Mouse (Mus musculus) hindbrain, embryonic 16.5 days (tissue): ENCODE measurements at regions not wholly inside any gene's neighbourhood (a gene's known extent, or its start where the extent isn't known, plus 50 kb on each side); places are given as distances from the start of the nearest gene placed in this dataset.

Source experiments
- ATAC-seq: fragments of 200-750 bp; cut with Nextera tagmentation; 2 replicates; pipeline ENCODE4 v1.8.0; 2017; ENCODE audit warnings: moderate TSS enrichment, moderate library complexity
- H3K27ac ChIP-seq: fragments of 300-500 bp; sonication (generic); 2 replicates; pipeline ENCODE4 v1.5.1; 2014; ENCODE audit warnings: low read depth, mild to moderate bottlenecking, control low read depth, low read length, moderate library complexity
- H3K27me3 ChIP-seq: fragments of 300-500 bp; sonication (generic); replicated peaks from 2 replicates; pipeline ENCODE4 v1.6.1; 2014; ENCODE audit warnings: low read length; ENCODE audit not compliant: control insufficient read depth, insufficient read depth
- H3K36me3 ChIP-seq: fragments of 300-500 bp; sonication (generic); 2 replicates; pipeline ENCODE4 v1.6.1; 2014; ENCODE audit warnings: mild to moderate bottlenecking, low read length, moderate library complexity, mixed read lengths; ENCODE audit not compliant: control insufficient read depth, insufficient read depth
- H3K4me1 ChIP-seq: fragments of 300-500 bp; sonication (generic); 2 replicates; pipeline ENCODE4 v1.6.1; 2014; ENCODE audit warnings: low read depth, low read length; ENCODE audit not compliant: control insufficient read depth, insufficient read depth
- H3K4me2 ChIP-seq: fragments of 300-500 bp; sonication (generic); 2 replicates; pipeline ENCODE4 v1.6.1; 2014; ENCODE audit warnings: mild to moderate bottlenecking, low read length, control low read depth, moderate library complexity
- H3K4me3 ChIP-seq: fragments of 300-500 bp; sonication (generic); 2 replicates; pipeline ENCODE4 v1.5.1; 2014; ENCODE audit warnings: mild to moderate bottlenecking, low read length, control low read depth, moderate library complexity
- H3K9ac ChIP-seq: fragments of 300-500 bp; sonication (generic); 2 replicates; pipeline ENCODE4 v1.6.1; 2014; ENCODE audit warnings: low read depth, mild to moderate bottlenecking, control low read depth, low read length, moderate library complexity
- H3K9me3 ChIP-seq: fragments of 300-500 bp; sonication (generic); 2 replicates; pipeline ENCODE4 v1.6.1; 2014; ENCODE audit warnings: mild to moderate bottlenecking, low read length, moderate library complexity; ENCODE audit not compliant: control insufficient read depth
- WGBS: fragments of 180-500 bp; shearing (Covaris S2); extraction: QIAGEN DNeasy Blood & Tissue Kit; methylation state at CpG from one replicate; pipeline ENCODE4 v1.1.7; 2014; 5-methylcytosine and 5-hydroxymethylcytosine counted together

DNA sequence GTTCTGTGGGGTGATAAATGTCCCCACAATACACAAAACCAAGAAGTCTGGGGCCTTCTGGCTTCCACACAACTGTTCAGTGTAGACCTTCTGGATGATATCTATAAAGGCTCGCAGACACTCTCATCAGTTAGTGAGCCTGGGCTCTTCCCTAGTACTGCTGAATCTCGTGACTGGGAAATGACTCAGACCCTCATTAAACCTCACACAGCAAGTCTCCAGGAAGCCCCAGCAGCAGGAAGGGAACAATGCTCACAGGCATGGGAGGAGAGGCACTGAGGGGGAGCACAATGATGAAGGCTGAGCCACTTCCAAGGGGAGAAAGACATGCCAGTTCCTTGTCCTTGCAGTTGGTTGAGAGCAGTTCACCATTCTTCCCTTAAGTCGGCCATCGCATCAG is 66.5 kb upstream of the Btg1 start:
- no peak overlapping the region for H3K4me3 ChIP-seq
- H3K9ac ChIP-seq: no peak overlapping the region
- H3K36me3 ChIP-seq: no peaks in the 10 kb centered on the region
- no peak for ATAC-seq
- H3K4me2 ChIP-seq: no peak overlapping the region
- H3K9me3 ChIP-seq: no peaks in the 10 kb centered on the region
- H3K27ac ChIP-seq: no peak overlapping the region
- 79% methylated on average over 4 of the region's 4 CpGs for WGBS
- no peaks in the 10 kb centered on the region for H3K4me1 ChIP-seq
- no peaks in the 10 kb centered on the region for H3K27me3 ChIP-seq

GRCm38 (mm10) chr10:96557336-96557735 is 59.5 kb upstream of the Btg1 start:
- Histone ChIP-seq H3K27ac (no peak overlapping the region), H3K36me3 (no peaks in the 10 kb centered on the region), H3K4me2 (no peak overlapping the region), H3K9me3 (no peaks in the 10 kb centered on the region; the same call in 1 of the 2 replicates), H3K27me3 (no peaks in the 10 kb centered on the region), H3K9ac (no peak overlapping the region), H3K4me3 (no peak overlapping the region), H3K4me1 (no peaks in the 10 kb centered on the region)
- 17% methylated on average over 2 of the region's 2 CpGs for WGBS
- ATAC-seq: no peak

DNA sequence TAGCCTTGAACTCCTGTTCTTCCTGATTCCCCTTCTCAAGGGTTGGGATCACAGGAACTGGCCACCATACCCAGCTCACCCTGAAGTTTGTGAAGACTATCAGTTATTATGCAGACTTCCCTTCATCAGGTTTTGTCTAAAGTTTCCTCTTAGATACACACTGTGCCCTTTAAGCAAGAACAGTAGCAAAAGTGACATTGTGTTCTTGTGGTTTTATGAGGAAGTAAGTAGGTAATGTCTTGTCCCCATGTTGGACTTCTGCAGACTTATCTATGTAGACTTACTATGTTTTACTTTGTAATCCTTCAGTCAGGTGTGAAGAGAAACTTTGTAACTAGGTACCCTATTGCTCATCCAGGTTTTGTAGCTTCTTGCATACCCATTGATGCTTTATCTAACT is 51.5 kb upstream of the Btg1 start:
- H3K9ac ChIP-seq: no peak overlapping the region
- no peak for ATAC-seq
- H3K4me3 ChIP-seq: no peak overlapping the region
- peaks cover 3% of the 10 kb centered on the region for H3K9me3 ChIP-seq
- no peak overlapping the region for H3K27ac ChIP-seq
- H3K36me3 ChIP-seq: no peaks in the 10 kb centered on the region
- no peaks in the 10 kb centered on the region for H3K27me3 ChIP-seq
- H3K4me1 ChIP-seq: no peaks in the 10 kb centered on the region
- no peak overlapping the region for H3K4me2 ChIP-seq
